Mouse (Mus musculus) kidney, embryonic 14.5 days (tissue): Measurements from ENCODE around the gene Pip5k1b. TPM values are rescaled to one million over a fixed set of nuclear protein-coding genes. Genes with fewer than 3 reads are reported as not detected.

Source experiments
- ATAC-seq: fragments of 200-750 bp; cut with Nextera tagmentation; 2 replicates; pipeline ENCODE4 v1.8.0; 2017; ENCODE audit warnings: moderate number of reproducible peaks, mild to moderate bottlenecking, moderate TSS enrichment, moderate library complexity; ENCODE audit not compliant: low FRiP score, low TSS enrichment
- H3K27ac ChIP-seq: fragments of 300-500 bp; sonication (generic); 2 replicates; pipeline ENCODE4 v1.5.1; 2014; ENCODE audit warnings: low read depth, mild to moderate bottlenecking, low read length, moderate library complexity, mixed read lengths
- H3K27me3 ChIP-seq: fragments of 300-500 bp; sonication (generic); 2 replicates; pipeline ENCODE4 v1.6.1; 2014; ENCODE audit warnings: mild to moderate bottlenecking, low read length; ENCODE audit not compliant: control insufficient read depth, insufficient read depth
- H3K36me3 ChIP-seq: fragments of 300-500 bp; sonication (generic); 2 replicates; pipeline ENCODE4 v1.6.1; 2014; ENCODE audit warnings: low read length, mixed read lengths; ENCODE audit not compliant: control insufficient read depth, insufficient read depth
- H3K4me1 ChIP-seq: fragments of 300-500 bp; sonication (generic); 2 replicates; pipeline ENCODE4 v1.6.1; 2014; ENCODE audit warnings: low read length, mixed read lengths; ENCODE audit not compliant: control insufficient read depth, insufficient read depth
- H3K4me2 ChIP-seq: fragments of 300-500 bp; sonication (generic); replicated peaks from 2 replicates; pipeline ENCODE4 v1.6.1; 2014; ENCODE audit warnings: low read depth, mild to moderate bottlenecking, low read length
- H3K4me3 ChIP-seq: fragments of 300-500 bp; sonication (generic); 2 replicates; pipeline ENCODE4 v1.5.1; 2014; ENCODE audit warnings: mild to moderate bottlenecking, low read length
- H3K9ac ChIP-seq: fragments of 300-500 bp; sonication (generic); 2 replicates; pipeline ENCODE4 v1.6.1; 2014; ENCODE audit warnings: low read depth, mild to moderate bottlenecking, low read length, moderate library complexity
- H3K9me3 ChIP-seq: fragments of 300-500 bp; sonication (generic); 2 replicates; pipeline ENCODE4 v1.6.1; 2016; ENCODE audit warnings: low read length; ENCODE audit not compliant: control insufficient read depth
- WGBS: fragments of 180-500 bp; shearing (Covaris S2); extraction: QIAGEN DNeasy Blood & Tissue Kit; methylation state at CpG from one replicate; pipeline ENCODE4 v1.1.7; 2014; 5-methylcytosine and 5-hydroxymethylcytosine counted together
- polyA plus RNA-seq: library from polyadenylated mRNA; unstranded; fragments of >200 nt; fragmentation: Nextera tagmentation; extraction: Ambion mirVana; gene quantifications from 2 replicates; pipeline ENCODE4 v1.2.1, GENCODE M21; 2014

The Pip5k1b gene
- polyA plus RNA-seq, 1 experiment from 2014 or later = 3.1 TPM

- Histone ChIP-seq H3K4me1 (peaks cover 8% of the 10 kb centered on the region), H3K4me3 (no peak overlapping the region), H3K27me3 (no peaks in the 10 kb centered on the region), H3K9ac (no peak overlapping the region), H3K27ac (no peak overlapping the region), H3K4me2 (no peak overlapping the region), H3K36me3 (no peaks in the 10 kb centered on the region), H3K9me3 (no peaks in the 10 kb centered on the region)
- WGBS = 79% methylated on average over 5 of the region's 5 CpGs
- no peak for ATAC-seq
Measured at GRCm38 (mm10) chr19:24312046-24312445, 243.6 kb downstream of the Pip5k1b start.

DNA sequence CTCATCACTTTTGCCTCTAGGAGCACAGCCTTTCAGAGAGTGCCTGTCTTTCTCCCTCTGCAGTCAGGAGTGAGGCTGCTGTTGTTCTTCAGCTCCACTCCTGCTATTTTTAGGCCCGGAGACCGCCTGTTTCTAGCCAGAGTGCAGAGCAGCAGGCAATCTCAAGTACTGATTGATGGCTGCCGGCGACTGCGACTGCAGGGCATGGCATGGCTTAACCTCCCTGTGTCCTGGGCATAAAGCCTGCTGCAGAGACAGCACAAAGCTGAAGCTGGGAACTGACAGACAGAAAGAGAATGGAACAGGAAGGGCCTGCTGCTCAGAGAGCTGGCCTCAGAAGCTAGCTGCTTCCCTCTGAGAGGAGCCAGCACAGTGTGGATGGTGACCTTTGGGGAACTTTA, 247.4 kb downstream of the Pip5k1b start:
- Histone ChIP-seq H3K9ac (no peak overlapping the region), H3K36me3 (no peaks in the 10 kb centered on the region), H3K4me3 (no peak overlapping the region), H3K27ac (no peak overlapping the region), H3K9me3 (no peaks in the 10 kb centered on the region), H3K4me2 (no peak overlapping the region), H3K4me1 (peaks cover 7% of the 10 kb centered on the region), H3K27me3 (no peaks in the 10 kb centered on the region)
- WGBS = 6% methylated on average over 5 of the region's 5 CpGs
- ATAC-seq = peak; percentile 46; the same call in 1 of the 2 replicates

DNA sequence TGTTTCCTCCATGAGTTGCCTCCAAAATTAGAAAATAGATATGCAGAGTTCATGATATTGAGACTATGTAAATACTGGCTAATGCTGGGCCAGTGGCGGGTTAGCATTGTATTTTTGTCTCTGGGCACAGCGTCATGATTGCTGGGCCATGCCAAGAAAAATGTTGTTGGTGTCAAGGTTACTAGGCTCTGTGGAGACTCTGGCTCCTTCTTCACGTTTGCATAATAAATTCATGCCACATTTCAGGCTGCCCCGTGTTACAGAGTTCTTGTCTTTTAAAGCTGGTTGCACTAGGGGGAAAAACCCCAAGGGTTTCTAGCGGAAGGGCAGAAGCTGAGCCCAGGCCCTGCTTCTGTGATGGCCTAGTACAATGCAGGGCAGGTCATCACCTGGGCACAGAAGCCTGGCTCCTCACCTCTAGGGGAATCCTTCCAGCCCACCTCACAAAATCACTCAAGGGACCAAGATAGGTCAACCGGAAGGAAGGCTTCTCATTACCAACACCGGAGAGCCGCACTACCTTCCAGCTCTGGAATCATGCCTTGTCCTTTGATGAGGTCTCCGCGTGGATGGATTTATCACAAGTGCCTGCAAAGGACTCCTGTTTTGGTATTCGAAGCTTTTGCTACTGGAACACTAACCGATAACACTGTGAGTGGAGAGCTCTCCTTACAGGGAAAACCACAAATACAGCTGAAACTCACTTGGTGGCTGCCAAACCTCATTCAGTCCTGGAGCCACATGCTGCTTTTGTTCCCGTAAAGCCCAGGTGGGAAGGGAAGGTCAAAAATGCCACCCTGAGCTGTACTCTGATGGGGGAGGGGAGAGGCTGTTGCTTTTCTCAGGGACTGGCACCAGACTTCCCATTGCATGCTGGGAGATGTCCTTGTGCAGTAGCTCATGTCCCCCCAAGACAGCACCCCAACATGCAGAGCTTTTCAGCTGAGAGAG, 248.1 kb downstream of the Pip5k1b start:
- Histone ChIP-seq H3K4me2 (no peak overlapping the region), H3K4me3 (no peak overlapping the region), H3K9me3 (no peaks in the 10 kb centered on the region), H3K27ac (no peak overlapping the region), H3K27me3 (no peaks in the 10 kb centered on the region), H3K4me1 (peaks cover 7% of the 10 kb centered on the region), H3K36me3 (no peaks in the 10 kb centered on the region), H3K9ac (no peak overlapping the region)
- WGBS = 50% methylated on average over 13 of the region's 13 CpGs
- no peak; the same call in 1 of the 2 replicates for ATAC-seq

DNA sequence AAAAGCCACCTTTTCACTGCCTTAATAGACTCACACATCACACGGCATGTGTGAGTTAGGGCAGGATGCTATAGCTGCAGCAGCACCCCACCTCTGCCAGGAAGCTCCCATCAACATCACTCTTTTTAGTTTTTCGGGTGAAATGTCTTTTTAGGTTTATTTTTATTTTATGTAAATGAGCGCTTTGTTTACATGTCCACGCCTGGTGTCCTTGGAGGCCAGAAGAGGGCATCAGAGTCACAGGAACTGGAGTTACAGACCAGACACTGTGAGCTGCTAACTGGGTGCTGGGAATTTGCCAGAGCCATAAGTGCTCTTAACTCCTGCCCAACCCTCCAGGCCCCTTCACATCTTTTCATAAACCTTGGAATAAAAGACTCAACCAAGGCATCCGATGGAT, 249.3 kb downstream of the Pip5k1b start:
- Histone ChIP-seq H3K9ac (no peak overlapping the region), H3K4me3 (no peak overlapping the region), H3K36me3 (no peaks in the 10 kb centered on the region), H3K27me3 (no peaks in the 10 kb centered on the region), H3K27ac (no peak overlapping the region), H3K4me2 (no peak overlapping the region), H3K9me3 (no peaks in the 10 kb centered on the region), H3K4me1 (peaks cover 16% of the 10 kb centered on the region)
- WGBS = 92% methylated on average over 5 of the region's 5 CpGs
- no peak for ATAC-seq

DNA sequence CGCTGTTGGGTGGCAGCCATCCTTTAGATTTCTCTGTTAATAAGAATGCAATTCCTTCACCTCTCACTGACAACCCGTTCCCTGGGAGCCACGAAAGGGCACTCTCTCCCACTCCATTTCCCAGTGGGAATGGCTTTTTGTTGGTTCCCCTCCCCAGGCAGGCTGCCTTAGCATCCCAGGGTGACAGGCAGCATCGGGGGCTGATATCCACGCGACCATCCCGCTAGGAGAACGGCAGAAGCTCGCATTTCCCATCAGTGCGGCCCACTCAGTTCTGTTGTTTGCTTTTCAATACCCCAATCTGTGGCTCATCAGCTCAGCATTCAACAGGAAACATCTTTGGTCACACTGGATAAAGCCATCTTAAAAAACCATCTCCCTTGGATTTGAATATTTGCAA, 253.5 kb downstream of the Pip5k1b start:
- Histone ChIP-seq H3K4me3 (no peak overlapping the region), H3K27me3 (no peaks in the 10 kb centered on the region), H3K27ac (no peak overlapping the region), H3K4me1 (peaks cover 9% of the 10 kb centered on the region), H3K9me3 (no peaks in the 10 kb centered on the region), H3K36me3 (no peaks in the 10 kb centered on the region), H3K9ac (no peak overlapping the region), H3K4me2 (no peak overlapping the region)
- 30% methylated on average over 10 of the region's 10 CpGs for WGBS
- no peak for ATAC-seq

- no peak overlapping the region for H3K4me3 ChIP-seq
- H3K9ac ChIP-seq = no peak overlapping the region
- 16% methylated on average over 5 of the region's 5 CpGs for WGBS
- H3K36me3 ChIP-seq = no peaks in the 10 kb centered on the region
- no peak for ATAC-seq
- peak overlapping the region; percentile 36 for H3K4me2 ChIP-seq
- H3K9me3 ChIP-seq = no peaks in the 10 kb centered on the region
- no peaks in the 10 kb centered on the region for H3K27me3 ChIP-seq
- no peak overlapping the region for H3K27ac ChIP-seq
- peaks cover 9% of the 10 kb centered on the region for H3K4me1 ChIP-seq
Measured at GRCm38 (mm10) chr19:24301768-24302148, 253.9 kb downstream of the Pip5k1b start.

GRCm38 (mm10) chr19:24300994-24301767, 254.5 kb downstream of the Pip5k1b start:
- Histone ChIP-seq H3K4me3 (peak overlapping the region; percentile 26), H3K4me2 (peak overlapping the region; percentile 36), H3K27ac (no peak overlapping the region), H3K4me1 (peaks cover 9% of the 10 kb centered on the region), H3K9ac (0 out of 2 replicates have a peak overlapping the region, but pooled peaks have one; percentile 7), H3K9me3 (no peaks in the 10 kb centered on the region), H3K27me3 (no peaks in the 10 kb centered on the region), H3K36me3 (no peaks in the 10 kb centered on the region)
- ATAC-seq = peak; percentile 85
- 5% methylated on average over 9 of the region's 9 CpGs for WGBS

GRCm38 (mm10) chr19:24293537-24293936, 262.1 kb downstream of the Pip5k1b start:
- no peak overlapping the region for H3K4me2 ChIP-seq
- no peaks in the 10 kb centered on the region for H3K4me1 ChIP-seq
- no peak overlapping the region for H3K4me3 ChIP-seq
- H3K27ac ChIP-seq = no peak overlapping the region
- H3K9me3 ChIP-seq = no peaks in the 10 kb centered on the region
- 82% methylated on average over 5 of the region's 5 CpGs for WGBS
- H3K36me3 ChIP-seq = no peaks in the 10 kb centered on the region
- no peaks in the 10 kb centered on the region for H3K27me3 ChIP-seq
- no peak overlapping the region for H3K9ac ChIP-seq
- ATAC-seq = no peak

GRCm38 (mm10) chr19:24284187-24284586, 271.5 kb downstream of the Pip5k1b start:
- no peak overlapping the region for H3K4me3 ChIP-seq
- ATAC-seq = no peak

More at GRCm38 (mm10) chr19:24284187-24284586, 271.5 kb downstream of the Pip5k1b start:
- Histone ChIP-seq H3K4me2 (no peak overlapping the region), H3K9ac (no peak overlapping the region), H3K36me3 (no peaks in the 10 kb centered on the region), H3K4me1 (no peaks in the 10 kb centered on the region), H3K27ac (no peak overlapping the region), H3K9me3 (no peaks in the 10 kb centered on the region), H3K27me3 (no peaks in the 10 kb centered on the region)
- WGBS = 64% methylated on average over 4 of the region's 4 CpGs
